Mouse (Mus musculus): ENCODE measurements around the gene Mrpl36.
A peak's percentile ranks its signal among the peaks of the same experiment; 100 is the strongest.

Gene Mrpl36

GRCm38 (mm10) chr13:73327827-73328698 is at the start of gene Mrpl36, which contains the start of gene Ndufs6:
Mrpl36 (plus strand) TSS chr13:73328513.
Ndufs6 (minus strand) TSS chr13:73328542.
- DNase-seq, result peak; percentile 94 to 95

DNA sequence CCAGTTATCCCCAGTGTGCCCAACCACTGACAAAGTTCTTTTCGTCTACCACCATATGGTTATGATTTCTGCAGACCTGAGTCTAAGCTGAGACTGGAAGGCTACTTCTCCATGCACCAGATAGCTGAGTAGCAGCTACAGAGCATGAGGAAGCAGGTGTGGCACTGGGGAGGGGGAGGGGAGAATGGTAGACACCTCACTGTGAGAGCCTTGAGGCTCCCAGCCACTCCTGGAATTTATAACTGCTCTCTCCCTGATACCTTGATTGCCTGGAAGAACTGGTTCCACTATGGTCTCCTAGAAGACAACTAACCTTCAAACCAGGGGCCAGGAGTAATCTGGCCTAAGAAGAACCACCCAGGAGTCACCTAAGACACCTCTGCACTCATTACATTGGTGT is 49.1 kb upstream of the Mrpl36 start:
- no peak for DNase-seq

DNA sequence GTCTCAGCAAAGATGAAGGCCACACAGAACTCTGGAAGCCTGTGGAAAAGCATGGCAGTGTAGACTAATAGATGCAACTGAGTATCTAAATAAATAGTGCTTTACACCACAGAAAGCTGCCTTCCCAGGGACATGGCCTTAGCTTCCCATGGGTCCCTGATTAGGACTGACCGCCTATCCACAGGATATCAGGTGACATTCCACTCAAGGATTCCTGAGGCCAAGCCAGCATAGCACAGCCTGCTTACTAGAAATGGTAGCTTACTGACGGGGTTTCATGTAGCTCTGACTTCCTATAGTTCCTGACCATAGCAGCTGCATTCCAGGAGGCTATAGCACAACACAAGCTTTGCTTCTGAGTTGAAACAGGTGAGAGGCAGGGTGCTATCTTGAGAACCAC is 45.9 kb upstream of the Mrpl36 start:
- no peak for DNase-seq

DNA sequence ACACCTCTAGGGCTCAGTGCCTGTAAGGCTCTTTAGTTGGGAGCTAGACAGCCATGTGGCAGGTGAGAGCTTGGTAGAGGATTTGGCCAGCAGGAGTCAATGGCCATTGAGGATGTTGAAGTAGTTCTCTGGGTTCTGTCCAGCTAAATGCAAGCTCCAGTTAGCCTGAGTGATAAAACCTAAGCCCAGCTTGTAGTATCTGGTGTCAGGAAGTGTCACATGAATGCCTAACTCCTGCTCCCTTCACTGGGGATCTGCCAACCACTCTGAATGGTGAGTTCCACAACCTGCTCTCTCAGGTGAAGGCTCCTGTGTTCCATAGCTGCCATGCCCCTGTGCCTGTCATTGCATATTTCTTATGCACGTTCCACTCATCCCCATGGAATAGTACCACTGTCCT is 44.8 kb upstream of the Mrpl36 start:
- DNase-seq, result no peak

- DNase-seq, result no peak
Observed at GRCm38 (mm10) chr13:73290206-73290605, 38.1 kb upstream of the Mrpl36 start.

GRCm38 (mm10) chr13:73291102-73291501 is 37.2 kb upstream of the Mrpl36 start:
- DNase-seq, result no peak

- DNase-seq, result no peak
Observed at GRCm38 (mm10) chr13:73298717-73299116, 29.6 kb upstream of the Mrpl36 start.

DNA sequence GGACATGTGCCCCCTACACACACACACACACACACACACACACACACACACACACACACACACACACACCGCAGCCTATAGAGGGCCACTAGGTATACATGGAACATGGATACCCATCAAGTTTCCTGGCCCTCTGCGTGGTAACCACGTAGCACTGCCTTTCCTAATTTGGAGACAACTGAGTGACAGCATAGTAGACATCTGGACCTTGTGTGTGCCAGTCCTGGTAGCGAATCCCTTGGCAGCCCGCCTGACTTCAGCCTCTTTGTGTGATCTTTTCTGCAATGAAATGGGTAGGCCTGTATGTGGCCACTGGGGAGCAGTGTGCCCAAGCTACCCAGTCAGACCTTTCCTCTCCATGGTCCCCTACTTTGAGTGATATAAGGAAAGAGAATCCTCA is 29.0 kb upstream of the Mrpl36 start:
- peak in 1 of 2 experiments; percentile 12 for DNase-seq

DNA sequence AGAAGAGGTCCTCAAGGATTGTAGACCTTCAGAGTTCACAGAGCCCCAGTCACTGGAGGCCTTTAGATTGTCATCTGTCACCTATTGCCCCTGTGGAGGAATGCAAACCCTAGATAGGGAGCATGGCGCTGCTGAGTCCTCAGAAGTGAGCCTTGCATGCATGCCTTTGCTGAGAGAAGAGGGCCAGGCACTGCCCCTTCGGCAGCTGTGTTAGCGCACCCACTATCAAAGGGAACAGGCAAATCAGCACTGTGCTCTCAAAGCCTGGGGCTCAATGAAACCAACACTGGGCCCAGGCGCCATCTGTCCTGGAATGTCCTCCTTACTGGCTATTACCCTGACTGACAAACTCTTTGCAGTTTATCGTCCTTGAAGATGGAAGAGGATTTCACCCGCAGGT is 23.6 kb upstream of the Mrpl36 start:
- DNase-seq, result no peak

GRCm38 (mm10) chr13:73305398-73306084 is 22.8 kb upstream of the Mrpl36 start:
- no peak for DNase-seq

- DNase-seq, result no peak
Observed at GRCm38 (mm10) chr13:73306085-73306410, 22.3 kb upstream of the Mrpl36 start.

GRCm38 (mm10) chr13:73306430-73306829 is 21.9 kb upstream of the Mrpl36 start:
- DNase-seq, result no peak

GRCm38 (mm10) chr13:73310183-73310929 is 18.0 kb upstream of the Mrpl36 start:
- DNase-seq, result peak; percentile 57 to 76

DNA sequence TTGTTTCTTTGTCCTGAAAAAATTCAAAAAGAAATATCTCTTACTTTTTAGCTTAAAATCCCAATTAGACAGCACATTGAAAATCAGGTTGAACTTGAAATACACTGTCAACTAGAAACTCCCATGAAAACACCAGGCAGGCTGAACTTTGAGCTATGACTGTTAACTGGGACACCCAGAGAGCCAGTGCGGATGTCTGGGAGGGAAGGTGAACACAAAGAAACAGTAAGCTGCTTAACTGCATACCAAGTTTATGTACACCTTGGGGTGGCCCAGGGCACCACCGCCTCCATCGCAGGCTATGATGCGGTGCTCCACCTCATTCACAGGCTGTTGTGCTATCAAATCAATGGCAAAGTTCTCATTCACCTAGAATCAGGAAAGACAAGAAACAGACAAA is 8.3 kb upstream of the Mrpl36 start:
- DNase-seq, result no peak

GRCm38 (mm10) chr13:73322626-73323025 is 5.7 kb upstream of the Mrpl36 start:
- no peak for DNase-seq

- DNase-seq, result no peak
Observed at GRCm38 (mm10) chr13:73323406-73323805, 4.9 kb upstream of the Mrpl36 start.

- DNase-seq, result peak; percentile 94
Observed at GRCm38 (mm10) chr13:73330844-73331501, 2.7 kb downstream of the Mrpl36 start.

DNA sequence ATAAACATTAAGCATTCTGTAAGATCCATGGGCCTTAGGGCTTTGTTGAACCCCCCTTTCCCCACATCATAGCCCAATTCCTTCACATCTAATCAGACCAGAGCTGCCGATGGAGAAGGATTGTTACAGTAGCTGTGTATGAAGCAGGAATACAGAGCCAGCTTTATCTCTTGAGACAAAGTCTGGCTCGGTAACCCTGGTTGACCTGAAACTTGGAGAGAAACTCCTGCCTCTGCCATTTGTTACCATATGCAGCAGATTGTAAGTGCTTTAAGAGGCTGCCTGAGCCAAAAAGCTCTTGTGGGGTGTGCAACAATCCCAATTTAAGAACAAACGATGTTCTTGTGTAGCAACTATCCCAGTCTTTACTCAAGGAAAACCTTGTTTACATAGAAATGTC is 3.4 kb downstream of the Mrpl36 start:
- DNase-seq, result no peak

- DNase-seq, result no peak
Observed at GRCm38 (mm10) chr13:73336753-73337152, 8.4 kb downstream of the Mrpl36 start.

- no peak for DNase-seq
Observed at GRCm38 (mm10) chr13:73345102-73345890, 17.0 kb downstream of the Mrpl36 start.

GRCm38 (mm10) chr13:73346131-73346530 is 17.8 kb downstream of the Mrpl36 start:
- no peak for DNase-seq

DNA sequence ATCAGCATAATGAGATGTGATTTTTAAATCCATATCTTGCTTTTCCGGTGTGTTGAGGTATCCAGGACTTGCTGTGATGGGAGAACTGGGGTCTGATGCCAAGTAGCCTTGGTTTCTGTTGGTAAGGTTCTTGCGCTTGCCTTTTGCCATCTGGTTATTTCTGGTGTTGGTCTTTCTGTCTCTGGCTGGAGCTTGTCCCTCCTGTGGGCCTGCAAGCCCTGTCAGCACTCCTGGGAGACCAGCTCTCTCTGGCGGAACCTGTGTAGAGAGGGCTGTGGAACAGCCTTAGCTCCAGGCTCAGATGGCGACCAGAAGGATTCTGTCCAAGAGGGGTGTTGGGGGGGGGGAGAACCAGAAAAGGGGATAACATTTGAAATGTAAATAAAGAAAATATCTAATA is 18.4 kb downstream of the Mrpl36 start:
- DNase-seq, result no peak
